In genomic region chr1:132851296-132851695, GRCm38 (mm10) we compare ENCODE assay signal across 25 mouse cellular contexts. TPM values are rescaled to one million over a fixed set of nuclear protein-coding genes. Genes with fewer than 3 reads are reported as not detected.
DNase-seq lines count a peak whose midpoint lies in the region; ATAC-seq and TF ChIP-seq lines count a peak whose summit lies in the region.
"Had no signal": no experiment of that assay in that cellular context is flagged by ENCODE, and none has a peak within 500 bp of the region (broad histone marks: within the 10 kb centered on the region; RNA-seq: fewer than 3 reads in every experiment).

No protein-coding gene starts in this region.

- no peak for TF ChIP-seq CTCF in forebrain, postnatal 0 days (IDR thresholded peaks at IDR 0.05; ENCODE audit: low read depth)

- H3K36me3 ChIP-seq in forebrain, postnatal 0 days (ENCODE audit: insufficient read depth) = no peaks in the 10 kb centered on the region
- H3K36me3 ChIP-seq in forebrain, embryonic 14.5 days (ENCODE audit: control insufficient read depth, insufficient read depth, low read length) = no peaks in the 10 kb centered on the region
- H3K36me3 ChIP-seq in heart, embryonic 14.5 days (ENCODE audit: control insufficient read depth, insufficient read depth, low read length) = no peaks in the 10 kb centered on the region
- no peaks in the 10 kb centered on the region for H3K36me3 ChIP-seq in midbrain, embryonic 16.5 days (ENCODE audit: control insufficient read depth, insufficient read depth, low read length)
- no peaks in the 10 kb centered on the region for H3K36me3 ChIP-seq in midbrain, embryonic 15.5 days (replicated peaks)
- H3K36me3 ChIP-seq: embryonic facial prominence, embryonic 10.5 days; embryonic facial prominence, embryonic 15.5 days; forebrain, embryonic 12.5 days; kidney, embryonic 15.5 days; limb, embryonic 13.5 days; lung, embryonic 15.5 days; midbrain, embryonic 12.5 days had no signal

- no peak for ATAC-seq in forebrain, postnatal 0 days
- no peak for ATAC-seq in forebrain, embryonic 14.5 days
- ATAC-seq in heart, embryonic 14.5 days (ENCODE audit: insufficient number of reproducible peaks, insufficient read depth, low FRiP score, low read depth) = no peak
- 0 out of 2 replicates have a peak, but pooled peaks have one; percentile 9 for ATAC-seq in midbrain, embryonic 16.5 days
- no peak for ATAC-seq in midbrain, embryonic 15.5 days (replicated peaks)

- 64% methylated on average over 2 of the region's 2 CpGs for WGBS in forebrain, postnatal 0 days
- 80% methylated on average over 2 of the region's 2 CpGs for WGBS in forebrain, embryonic 14.5 days
- WGBS in heart, embryonic 14.5 days = 72% methylated on average over 2 of the region's 2 CpGs
- WGBS in midbrain, embryonic 16.5 days = 80% methylated on average over 2 of the region's 2 CpGs
- WGBS in midbrain, embryonic 15.5 days = 69% methylated on average over 2 of the region's 2 CpGs

- DNase-seq in forebrain, postnatal 0 days = no peak
- DNase-seq in forebrain, embryonic 14.5 days (ENCODE audit: low spot score) = no peak
- DNase-seq in heart, adult 9 months (ENCODE audit: low spot score in 2 of 2) = no peak
- no peak for DNase-seq in embryo, embryonic 11 days
- DNase-seq: cerebellum, adult 18-20 months; cerebellum, postnatal 10 days; kidney, adult 18-20 months; right cerebral cortex, adult 18-20 months; spleen, adult 18-20 months; thymus, postnatal 14 days had no signal

- H3K27ac ChIP-seq in forebrain, postnatal 0 days (ENCODE audit: low read depth, low read length) = peak overlapping the region; percentile 11; the same call in 1 of the 2 replicates
- H3K27ac ChIP-seq in forebrain, embryonic 14.5 days (ENCODE audit: low read depth, low read length) = no peak overlapping the region
- peak overlapping the region; percentile 86 to 89 for H3K27ac ChIP-seq in heart, embryonic 14.5 days (replicated peaks in 1 of 2; ENCODE audit: control insufficient read depth in 1 of 2, insufficient read depth in 1 of 2, low read depth in 2 of 2, low read length in 2 of 2)
- H3K27ac ChIP-seq in midbrain, embryonic 16.5 days (ENCODE audit: low read length) = peak overlapping the region; percentile 15
- no peak overlapping the region; the same call in 1 of the 2 replicates for H3K27ac ChIP-seq in midbrain, embryonic 15.5 days
- H3K27ac ChIP-seq: embryonic facial prominence, embryonic 10.5 days; embryonic facial prominence, embryonic 15.5 days; forebrain, embryonic 12.5 days; kidney, embryonic 15.5 days; limb, embryonic 13.5 days; lung, embryonic 15.5 days; midbrain, embryonic 12.5 days had no signal

- no peak overlapping the region for H3K9ac ChIP-seq in forebrain, postnatal 0 days
- no peak overlapping the region for H3K9ac ChIP-seq in forebrain, embryonic 14.5 days (ENCODE audit: low read length)
- H3K9ac ChIP-seq in heart, embryonic 14.5 days (ENCODE audit: low read length) = no peak overlapping the region
- H3K9ac ChIP-seq in midbrain, embryonic 16.5 days (ENCODE audit: low read depth, low read length) = no peak overlapping the region
- no peak overlapping the region for H3K9ac ChIP-seq in midbrain, embryonic 15.5 days
- H3K9ac ChIP-seq: embryonic facial prominence, embryonic 15.5 days; forebrain, embryonic 12.5 days; kidney, embryonic 15.5 days; limb, embryonic 13.5 days; lung, embryonic 15.5 days; midbrain, embryonic 12.5 days had no signal

- no peaks in the 10 kb centered on the region for H3K9me3 ChIP-seq in forebrain, postnatal 0 days (ENCODE audit: low read length)
- H3K9me3 ChIP-seq in forebrain, embryonic 14.5 days (replicated peaks; ENCODE audit: control insufficient read depth, low read length) = 0 out of 2 replicates have a peak, but pooled peaks cover 5% of the 10 kb centered on the region
- H3K9me3 ChIP-seq in heart, embryonic 14.5 days (ENCODE audit: control insufficient read depth, low read length) = peaks cover 10% of the 10 kb centered on the region
- no peaks in the 10 kb centered on the region; the same call in 1 of the 2 replicates for H3K9me3 ChIP-seq in midbrain, embryonic 16.5 days (replicated peaks; ENCODE audit: control insufficient read depth, low read length, poor library complexity, severe bottlenecking)
- no peaks in the 10 kb centered on the region for H3K9me3 ChIP-seq in midbrain, embryonic 15.5 days
- H3K9me3 ChIP-seq: kidney, embryonic 15.5 days; lung, embryonic 15.5 days had no signal

- no peak overlapping the region for H3K4me2 ChIP-seq in forebrain, postnatal 0 days (ENCODE audit: low read depth)
- no peak overlapping the region for H3K4me2 ChIP-seq in forebrain, embryonic 14.5 days (ENCODE audit: low read length)
- no peak overlapping the region for H3K4me2 ChIP-seq in heart, embryonic 14.5 days (ENCODE audit: low read length)
- H3K4me2 ChIP-seq in midbrain, embryonic 16.5 days (ENCODE audit: low read length) = no peak overlapping the region
- H3K4me2 ChIP-seq in midbrain, embryonic 15.5 days = no peak overlapping the region
- H3K4me2 ChIP-seq: embryonic facial prominence, embryonic 15.5 days; forebrain, embryonic 12.5 days; kidney, embryonic 15.5 days; limb, embryonic 13.5 days; liver, embryonic 11.5 days; lung, embryonic 15.5 days; midbrain, embryonic 12.5 days had no signal

- no peaks in the 10 kb centered on the region for H3K27me3 ChIP-seq in forebrain, postnatal 0 days (ENCODE audit: insufficient read depth, low read length)
- no peaks in the 10 kb centered on the region for H3K27me3 ChIP-seq in forebrain, embryonic 14.5 days (replicated peaks; ENCODE audit: control insufficient read depth, insufficient read depth, low read length)
- H3K27me3 ChIP-seq in heart, embryonic 14.5 days (ENCODE audit: control insufficient read depth, insufficient read depth, low read length) = no peaks in the 10 kb centered on the region
- no peaks in the 10 kb centered on the region for H3K27me3 ChIP-seq in midbrain, embryonic 16.5 days (ENCODE audit: control insufficient read depth, insufficient read depth, low read depth, low read length)
- no peaks in the 10 kb centered on the region for H3K27me3 ChIP-seq in midbrain, embryonic 15.5 days (replicated peaks)
- H3K27me3 ChIP-seq: embryonic facial prominence, embryonic 15.5 days; forebrain, embryonic 12.5 days; kidney, embryonic 15.5 days; lung, embryonic 15.5 days; midbrain, embryonic 12.5 days had no signal

- H3K4me1 ChIP-seq in forebrain, postnatal 0 days (ENCODE audit: insufficient read depth) = peaks cover 12% of the 10 kb centered on the region
- H3K4me1 ChIP-seq in forebrain, embryonic 14.5 days (ENCODE audit: control insufficient read depth, insufficient read depth, low read length) = no peaks in the 10 kb centered on the region; the same call in 1 of the 2 replicates
- peaks cover 27 to 39% of the 10 kb centered on the region in 2 experiments for H3K4me1 ChIP-seq in heart, embryonic 14.5 days (ENCODE audit: control insufficient read depth in 2 of 2, insufficient read depth in 2 of 2, low read length in 2 of 2)
- peaks cover 17% of the 10 kb centered on the region for H3K4me1 ChIP-seq in midbrain, embryonic 16.5 days (ENCODE audit: control insufficient read depth, insufficient read depth, low read length)
- H3K4me1 ChIP-seq in midbrain, embryonic 15.5 days = peaks cover 18% of the 10 kb centered on the region
- H3K4me1 ChIP-seq: kidney, embryonic 15.5 days; limb, embryonic 13.5 days; midbrain, embryonic 12.5 days had no signal

- H3K4me3 ChIP-seq in forebrain, postnatal 0 days (ENCODE audit: low read depth, low read length) = no peak overlapping the region
- no peak overlapping the region for H3K4me3 ChIP-seq in forebrain, embryonic 14.5 days (ENCODE audit: low read depth, low read length)
- H3K4me3 ChIP-seq in heart, embryonic 14.5 days (ENCODE audit: control insufficient read depth in 1 of 2, insufficient read depth in 1 of 2, low read depth in 1 of 2, low read length in 2 of 2) = no peak overlapping the region
- no peak overlapping the region for H3K4me3 ChIP-seq in midbrain, embryonic 16.5 days (ENCODE audit: low read depth, low read length)
- no peak overlapping the region for H3K4me3 ChIP-seq in midbrain, embryonic 15.5 days
- H3K4me3 ChIP-seq: embryonic facial prominence, embryonic 10.5 days; embryonic facial prominence, embryonic 15.5 days; forebrain, embryonic 12.5 days; kidney, embryonic 15.5 days; limb, embryonic 13.5 days; lung, embryonic 15.5 days; midbrain, embryonic 12.5 days had no signal

RNA-seq across cellular contexts. Expression of gene Lrrn2, which starts 28.8 kb away (rescaled TPM):
- 31.6 and 44.6 TPM in 2 replicates for total RNA-seq in forebrain, postnatal 0 days (2014; rRNA removed)
- 76.8 and 90.9 TPM in 2 replicates for polyA plus RNA-seq in forebrain, postnatal 0 days (2015; fragmentation: Nextera tagmentation; extraction: Ambion mirVana)
- 25.2 and 35.3 TPM in 2 replicates for polyA plus RNA-seq in forebrain, embryonic 14.5 days (2014; fragmentation: Nextera tagmentation; extraction: Ambion mirVana)
- 11.4 and 12.0 TPM in 2 replicates for polyA plus RNA-seq in heart, embryonic 14.5 days (2014; fragmentation: Nextera tagmentation; extraction: Ambion mirVana)
- 59.1 and 61.4 TPM in 2 replicates for polyA plus RNA-seq in midbrain, embryonic 16.5 days (2015; fragmentation: Nextera tagmentation; extraction: Ambion mirVana)
- 56.8 and 60.2 TPM in 2 replicates for polyA plus RNA-seq in midbrain, embryonic 15.5 days (2015; fragmentation: Nextera tagmentation; extraction: Ambion mirVana)
- total RNA-seq: CH12.LX; granulocyte monocyte progenitor cell, adult 5-6 weeks; megakaryocyte progenitor cell, adult 5-6 weeks; neutrophil, adult 5-6 weeks had no signal

Comparison
In these comparisons a context has a peak if more than half of its experiments do, and no peak if none do; other contexts are left out.
1. H3K27ac ChIP-seq: peak in forebrain, postnatal 0 days (single experiment), heart, embryonic 14.5 days (2 of 2) and midbrain, embryonic 16.5 days (single experiment); none in forebrain, embryonic 14.5 days (single experiment) and midbrain, embryonic 15.5 days (single experiment).